Mouse (Mus musculus): ENCODE measurements around the gene Hoxc10. TPM values are rescaled to one million over a fixed set of nuclear protein-coding genes. Genes with fewer than 3 reads are reported as not detected.

Gene Hoxc10
- polyA plus RNA-seq, 1 experiment from 2014 or later: not detected

- 2% methylated on average over 53 of the region's 53 CpGs for WGBS (ENCODE audit: insufficient replicate concordance)
Measured at GRCm38 (mm10) chr15:102942739-102943467, 23.7 kb upstream of the Hoxc10 start.

GRCm38 (mm10) chr15:102943468-102943813, 23.2 kb upstream of the Hoxc10 start:
- no peaks in the 10 kb centered on the region for H3K36me3 ChIP-seq (ENCODE audit: control insufficient read depth, insufficient read depth)
- H3K4me1 ChIP-seq (ENCODE audit: control insufficient read depth, low read depth, low read length): no peaks in the 10 kb centered on the region
- no peaks in the 10 kb centered on the region for H3K9me3 ChIP-seq (replicated peaks; ENCODE audit: control insufficient read depth, low read length)
- H3K9ac ChIP-seq (ENCODE audit: low read depth, low read length): no peak overlapping the region
- H3K27me3 ChIP-seq (ENCODE audit: control insufficient read depth, insufficient read depth, low read depth, low read length): peaks cover 96% of the 10 kb centered on the region
- H3K4me3 ChIP-seq (ENCODE audit: low read depth, low read length): no peak overlapping the region
- H3K4me2 ChIP-seq (ENCODE audit: low read depth, low read length): no peak overlapping the region
- ATAC-seq (ENCODE audit: low read depth): no peak
- H3K27ac ChIP-seq (ENCODE audit: low read length): no peak overlapping the region
- 7% methylated on average over 5 of the region's 5 CpGs for WGBS (ENCODE audit: insufficient replicate concordance)

More at GRCm38 (mm10) chr15:102942739-102943467, 23.7 kb upstream of the Hoxc10 start:
- H3K4me3 ChIP-seq (ENCODE audit: low read depth, low read length): no peak overlapping the region
- no peak overlapping the region for H3K27ac ChIP-seq (ENCODE audit: low read length)
- no peak for ATAC-seq (ENCODE audit: low read depth)
- no peaks in the 10 kb centered on the region for H3K4me1 ChIP-seq (ENCODE audit: control insufficient read depth, low read depth, low read length)
- peaks cover 96% of the 10 kb centered on the region for H3K27me3 ChIP-seq (ENCODE audit: control insufficient read depth, insufficient read depth, low read depth, low read length)
- H3K4me2 ChIP-seq (ENCODE audit: low read depth, low read length): no peak overlapping the region
- H3K9ac ChIP-seq (ENCODE audit: low read depth, low read length): no peak overlapping the region
- H3K36me3 ChIP-seq (ENCODE audit: control insufficient read depth, insufficient read depth): no peaks in the 10 kb centered on the region
- H3K9me3 ChIP-seq (replicated peaks; ENCODE audit: control insufficient read depth, low read length): no peaks in the 10 kb centered on the region

DNA sequence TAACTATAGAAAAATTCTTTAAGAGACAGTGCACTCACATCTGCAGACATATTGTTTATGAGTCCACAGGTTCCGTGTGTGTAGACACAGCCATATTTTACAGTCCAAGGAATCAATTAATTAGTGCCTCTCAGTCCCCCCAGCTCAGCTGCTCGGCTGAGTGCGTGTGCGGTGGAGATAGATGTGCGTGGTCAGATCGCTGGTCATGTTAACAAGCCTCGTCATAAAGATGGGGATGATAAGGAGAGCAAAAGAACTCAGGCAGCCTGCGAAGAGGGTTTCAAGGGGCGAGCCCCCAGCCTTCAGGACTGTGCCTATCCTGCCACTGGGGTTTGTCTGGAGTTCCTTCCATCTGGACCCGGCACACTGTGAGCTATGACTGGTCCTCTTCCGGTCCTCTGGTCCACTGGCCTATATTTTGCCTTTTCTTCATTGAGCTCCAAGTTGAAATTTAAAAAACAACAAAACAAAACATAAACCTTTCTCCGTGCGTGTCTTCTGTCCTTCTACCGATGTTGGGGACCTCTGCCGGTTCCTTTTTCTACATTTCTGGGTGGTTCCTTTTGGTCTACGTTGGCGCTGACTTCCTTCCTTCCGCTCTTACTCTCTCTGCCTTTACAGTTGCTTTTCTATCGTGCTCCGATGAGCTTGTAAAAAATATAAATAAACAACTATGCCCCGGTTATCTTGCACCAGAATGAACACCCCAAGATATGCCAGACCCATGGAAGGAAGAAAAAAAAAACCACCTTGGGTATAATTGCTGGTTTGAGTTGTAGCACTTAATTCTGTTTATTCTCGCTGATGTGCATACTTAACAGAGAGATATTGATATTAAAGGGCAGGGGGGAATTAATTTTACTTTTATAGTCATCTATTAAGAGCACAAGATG, 21.2 kb upstream of the Hoxc10 start:
- Histone ChIP-seq H3K9me3 (replicated peaks; ENCODE audit: control insufficient read depth, low read length) (no peaks in the 10 kb centered on the region), H3K9ac (ENCODE audit: low read depth, low read length) (no peak overlapping the region), H3K36me3 (ENCODE audit: control insufficient read depth, insufficient read depth) (no peaks in the 10 kb centered on the region), H3K27ac (ENCODE audit: low read length) (no peak overlapping the region), H3K4me3 (ENCODE audit: low read depth, low read length) (no peak overlapping the region), H3K4me1 (ENCODE audit: control insufficient read depth, low read depth, low read length) (no peaks in the 10 kb centered on the region), H3K27me3 (ENCODE audit: control insufficient read depth, insufficient read depth, low read depth, low read length) (peaks cover 95% of the 10 kb centered on the region), H3K4me2 (ENCODE audit: low read depth, low read length) (no peak overlapping the region)
- ATAC-seq (ENCODE audit: low read depth): no peak
- 9% methylated on average over 22 of the region's 22 CpGs for WGBS (ENCODE audit: insufficient replicate concordance)

DNA sequence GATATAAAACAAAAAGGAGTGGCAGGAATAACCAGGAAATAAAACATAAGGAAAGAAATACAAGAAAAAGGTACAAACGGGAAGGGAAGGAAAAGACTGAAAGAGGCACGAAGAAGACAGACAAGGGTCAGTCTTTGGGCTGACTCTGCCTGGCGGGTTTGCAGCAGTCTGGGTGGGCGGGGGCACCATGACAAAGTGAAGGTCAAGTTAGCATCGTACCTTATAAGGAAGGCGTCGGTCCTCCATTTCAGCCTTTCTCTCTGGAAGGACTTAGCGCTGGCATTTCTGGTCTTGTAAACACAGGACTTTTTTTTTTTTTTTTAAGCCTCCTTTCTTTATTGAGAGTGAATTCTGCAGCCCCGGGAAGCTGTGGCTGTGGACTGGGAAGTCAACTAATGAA, 19.3 kb upstream of the Hoxc10 start:
- H3K4me2 ChIP-seq (ENCODE audit: low read depth, low read length): no peak overlapping the region
- H3K9ac ChIP-seq (ENCODE audit: low read depth, low read length): no peak overlapping the region
- peaks cover 95% of the 10 kb centered on the region for H3K27me3 ChIP-seq (ENCODE audit: control insufficient read depth, insufficient read depth, low read depth, low read length)
- no peaks in the 10 kb centered on the region for H3K36me3 ChIP-seq (ENCODE audit: control insufficient read depth, insufficient read depth)
- H3K4me3 ChIP-seq (ENCODE audit: low read depth, low read length): no peak overlapping the region
- WGBS (ENCODE audit: insufficient replicate concordance): 2% methylated on average over 9 of the region's 9 CpGs
- no peaks in the 10 kb centered on the region for H3K9me3 ChIP-seq (replicated peaks; ENCODE audit: control insufficient read depth, low read length)
- H3K27ac ChIP-seq (ENCODE audit: low read length): no peak overlapping the region
- no peak for ATAC-seq (ENCODE audit: low read depth)
- H3K4me1 ChIP-seq (ENCODE audit: control insufficient read depth, low read depth, low read length): no peaks in the 10 kb centered on the region

GRCm38 (mm10) chr15:102948842-102949241, 17.8 kb upstream of the Hoxc10 start:
- Histone ChIP-seq H3K36me3 (ENCODE audit: control insufficient read depth, insufficient read depth) (no peaks in the 10 kb centered on the region), H3K4me3 (ENCODE audit: low read depth, low read length) (no peak overlapping the region), H3K4me1 (ENCODE audit: control insufficient read depth, low read depth, low read length) (no peaks in the 10 kb centered on the region), H3K27ac (ENCODE audit: low read length) (no peak overlapping the region), H3K9me3 (replicated peaks; ENCODE audit: control insufficient read depth, low read length) (no peaks in the 10 kb centered on the region), H3K27me3 (ENCODE audit: control insufficient read depth, insufficient read depth, low read depth, low read length) (peaks cover 95% of the 10 kb centered on the region), H3K4me2 (ENCODE audit: low read depth, low read length) (no peak overlapping the region), H3K9ac (ENCODE audit: low read depth, low read length) (no peak overlapping the region)
- ATAC-seq (ENCODE audit: low read depth): no peak
- WGBS (ENCODE audit: insufficient replicate concordance): 6% methylated on average over 2 of the region's 2 CpGs

GRCm38 (mm10) chr15:102949696-102950095, 16.9 kb upstream of the Hoxc10 start:
- Histone ChIP-seq H3K4me3 (ENCODE audit: low read depth, low read length) (no peak overlapping the region), H3K27me3 (ENCODE audit: control insufficient read depth, insufficient read depth, low read depth, low read length) (peaks cover 97% of the 10 kb centered on the region), H3K9ac (ENCODE audit: low read depth, low read length) (no peak overlapping the region), H3K9me3 (replicated peaks; ENCODE audit: control insufficient read depth, low read length) (no peaks in the 10 kb centered on the region), H3K27ac (ENCODE audit: low read length) (no peak overlapping the region), H3K36me3 (ENCODE audit: control insufficient read depth, insufficient read depth) (no peaks in the 10 kb centered on the region), H3K4me2 (ENCODE audit: low read depth, low read length) (no peak overlapping the region), H3K4me1 (ENCODE audit: control insufficient read depth, low read depth, low read length) (no peaks in the 10 kb centered on the region)
- no peak for ATAC-seq (ENCODE audit: low read depth)
- WGBS (ENCODE audit: insufficient replicate concordance): 2% methylated on average over 20 of the region's 20 CpGs

GRCm38 (mm10) chr15:102950877-102951276, 15.7 kb upstream of the Hoxc10 start:
- H3K9ac ChIP-seq (ENCODE audit: low read depth, low read length): no peak overlapping the region
- H3K4me2 ChIP-seq (ENCODE audit: low read depth, low read length): no peak overlapping the region
- peaks cover 97% of the 10 kb centered on the region for H3K27me3 ChIP-seq (ENCODE audit: control insufficient read depth, insufficient read depth, low read depth, low read length)
- H3K36me3 ChIP-seq (ENCODE audit: control insufficient read depth, insufficient read depth): no peaks in the 10 kb centered on the region
- no peak overlapping the region for H3K27ac ChIP-seq (ENCODE audit: low read length)
- H3K4me3 ChIP-seq (ENCODE audit: low read depth, low read length): no peak overlapping the region
- ATAC-seq (ENCODE audit: low read depth): no peak
- H3K4me1 ChIP-seq (ENCODE audit: control insufficient read depth, low read depth, low read length): no peaks in the 10 kb centered on the region
- no peaks in the 10 kb centered on the region for H3K9me3 ChIP-seq (replicated peaks; ENCODE audit: control insufficient read depth, low read length)
- WGBS (ENCODE audit: insufficient replicate concordance): 13% methylated on average over 2 of the region's 2 CpGs

- no peak for ATAC-seq (ENCODE audit: low read depth)
Measured at GRCm38 (mm10) chr15:102953561-102953960, 13.0 kb upstream of the Hoxc10 start.

More at GRCm38 (mm10) chr15:102953561-102953960, 13.0 kb upstream of the Hoxc10 start:
- Histone ChIP-seq H3K27me3 (ENCODE audit: control insufficient read depth, insufficient read depth, low read depth, low read length) (peaks cover 98% of the 10 kb centered on the region), H3K9ac (ENCODE audit: low read depth, low read length) (no peak overlapping the region), H3K4me2 (ENCODE audit: low read depth, low read length) (no peak overlapping the region), H3K9me3 (replicated peaks; ENCODE audit: control insufficient read depth, low read length) (no peaks in the 10 kb centered on the region), H3K36me3 (ENCODE audit: control insufficient read depth, insufficient read depth) (no peaks in the 10 kb centered on the region), H3K27ac (ENCODE audit: low read length) (no peak overlapping the region), H3K4me1 (ENCODE audit: control insufficient read depth, low read depth, low read length) (no peaks in the 10 kb centered on the region), H3K4me3 (ENCODE audit: low read depth, low read length) (no peak overlapping the region)
- WGBS (ENCODE audit: insufficient replicate concordance): 9% methylated on average over 6 of the region's 6 CpGs

Data from liver, embryonic 16.5 days (tissue).